Mouse (Mus musculus): ENCODE measurements around the gene Krt39.

Krt39 gene

GRCm38 (mm10) chr11:99521288-99521860 lies at the start of gene Krt39:
TSS of gene Krt39 (minus strand) at chr11:99521338.
- peak; percentile 36 for DNase-seq (ENCODE audit: low read depth, low spot score)

GRCm38 (mm10) chr11:99566530-99566929 lies 45.4 kb upstream of the Krt39 start, which contains the start of gene Krtap3-1:
TSS of gene Krtap3-1 (minus strand) at chr11:99566630.
- no peak for DNase-seq (ENCODE audit: low read depth, low spot score)

- no peak for DNase-seq (ENCODE audit: low read depth, low spot score)
Observed at GRCm38 (mm10) chr11:99562580-99562979, 41.4 kb upstream of the Krt39 start.

- DNase-seq (ENCODE audit: low read depth, low spot score) = no peak
Observed at GRCm38 (mm10) chr11:99559366-99559765, 38.2 kb upstream of the Krt39 start, which contains the start of gene Gm11939. TSS of gene Gm11939 (minus strand) at chr11:99559466.

- no peak for DNase-seq (ENCODE audit: low read depth, low spot score)
Observed at GRCm38 (mm10) chr11:99557976-99558745, 37.0 kb upstream of the Krt39 start.

- DNase-seq (ENCODE audit: low read depth, low spot score) = no peak
Observed at GRCm38 (mm10) chr11:99556753-99557152, 35.6 kb upstream of the Krt39 start, which contains the start of gene Krtap3-2. TSS of gene Krtap3-2 (minus strand) at chr11:99556853.

GRCm38 (mm10) chr11:99556195-99556594 lies 35.1 kb upstream of the Krt39 start:
- DNase-seq (ENCODE audit: low read depth, low spot score) = no peak

- no peak for DNase-seq (ENCODE audit: low read depth, low spot score)
Observed at GRCm38 (mm10) chr11:99550765-99551164, 29.6 kb upstream of the Krt39 start, which contains the start of gene Krtap3-3. TSS of gene Krtap3-3 (minus strand) at chr11:99550865.

- no peak for DNase-seq (ENCODE audit: low read depth, low spot score)
Observed at GRCm38 (mm10) chr11:99547892-99548291, 26.8 kb upstream of the Krt39 start.

- no peak for DNase-seq (ENCODE audit: low read depth, low spot score)
Observed at GRCm38 (mm10) chr11:99539721-99540120, 18.6 kb upstream of the Krt39 start.

- no peak for DNase-seq (ENCODE audit: low read depth, low spot score)
Observed at GRCm38 (mm10) chr11:99514098-99514497, 7.0 kb downstream of the Krt39 start.

GRCm38 (mm10) chr11:99500095-99500805 lies 20.9 kb downstream of the Krt39 start:
- no peak for DNase-seq (ENCODE audit: low read depth, low spot score)

- no peak for DNase-seq (ENCODE audit: low read depth, low spot score)
Observed at GRCm38 (mm10) chr11:99496460-99496859, 24.7 kb downstream of the Krt39 start.

GRCm38 (mm10) chr11:99494741-99495140 lies 26.4 kb downstream of the Krt39 start:
- no peak for DNase-seq (ENCODE audit: low read depth, low spot score)

GRCm38 (mm10) chr11:99493574-99493850 lies 27.6 kb downstream of the Krt39 start:
- DNase-seq (ENCODE audit: low read depth, low spot score) = no peak

- no peak for DNase-seq (ENCODE audit: low read depth, low spot score)
Observed at GRCm38 (mm10) chr11:99492733-99493573, 28.2 kb downstream of the Krt39 start, which contains the start of gene Krt23. TSS of gene Krt23 (minus strand) at chr11:99493137.

- DNase-seq (ENCODE audit: low read depth, low spot score) = no peak
Observed at GRCm38 (mm10) chr11:99491040-99491439, 30.1 kb downstream of the Krt39 start.

- DNase-seq (ENCODE audit: low read depth, low spot score) = no peak
Observed at GRCm38 (mm10) chr11:99490624-99491023, 30.5 kb downstream of the Krt39 start.

- no peak for DNase-seq (ENCODE audit: low read depth, low spot score)
Observed at GRCm38 (mm10) chr11:99489233-99489632, 31.9 kb downstream of the Krt39 start.

GRCm38 (mm10) chr11:99474981-99475380 lies 46.2 kb downstream of the Krt39 start:
- DNase-seq (ENCODE audit: low read depth, low spot score) = no peak

- no peak for DNase-seq (ENCODE audit: low read depth, low spot score)
Observed at GRCm38 (mm10) chr11:99473433-99473832, 47.7 kb downstream of the Krt39 start.
